In the genomic region with DNA sequence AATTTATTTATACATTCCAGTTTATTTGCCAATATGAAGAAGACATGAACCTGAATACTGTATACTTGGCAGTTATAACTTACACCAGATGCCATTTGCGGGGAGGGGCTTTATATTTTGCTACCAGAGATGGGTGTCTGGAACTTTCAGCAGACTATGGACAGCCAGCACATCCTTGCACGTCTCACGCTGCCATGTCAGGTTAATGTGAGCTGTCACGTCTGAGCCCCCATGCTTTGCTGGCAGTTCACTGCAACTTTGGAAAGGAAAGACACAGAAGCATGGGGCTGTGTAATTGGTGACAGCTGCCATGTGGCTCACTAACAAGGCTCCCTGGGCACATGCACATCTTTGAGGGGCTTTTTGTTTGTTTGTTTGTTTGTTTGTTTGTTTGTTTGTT, we compare ENCODE assay signal across 21 mouse cellular contexts.
DNase-seq lines count a peak whose midpoint lies in the region; ATAC-seq and TF ChIP-seq lines count a peak whose summit lies in the region.
"Had no signal": no experiment of that assay in that cellular context is flagged by ENCODE, and none has a peak within 500 bp of the region (broad histone marks: within the 10 kb centered on the region; RNA-seq: fewer than 3 reads in every experiment).

No protein-coding gene starts in this region.

- H3K4me1 ChIP-seq in forebrain, embryonic 14.5 days (ENCODE audit: control insufficient read depth, insufficient read depth, low read length): peaks cover 6% of the 10 kb centered on the region; the same call in 1 of the 2 replicates
- no peaks in the 10 kb centered on the region for H3K4me1 ChIP-seq in forebrain, embryonic 11.5 days (replicated peaks; ENCODE audit: control insufficient read depth, insufficient read depth, low read length)
- no peaks in the 10 kb centered on the region for H3K4me1 ChIP-seq in forebrain, postnatal 0 days (ENCODE audit: insufficient read depth)
- no peaks in the 10 kb centered on the region for H3K4me1 ChIP-seq in midbrain, postnatal 0 days (ENCODE audit: insufficient read depth, low read length)
- peaks cover 9% of the 10 kb centered on the region; the same call in 1 of the 2 replicates for H3K4me1 ChIP-seq in hindbrain, embryonic 13.5 days (replicated peaks)
- H3K4me1 ChIP-seq: heart, embryonic 13.5 days; intestine, embryonic 15.5 days; limb, embryonic 10.5 days; liver, embryonic 12.5 days; neural tube, embryonic 12.5 days had no signal

- H3K27me3 ChIP-seq in forebrain, embryonic 14.5 days (replicated peaks; ENCODE audit: control insufficient read depth, insufficient read depth, low read length): no peaks in the 10 kb centered on the region
- no peaks in the 10 kb centered on the region for H3K27me3 ChIP-seq in forebrain, embryonic 11.5 days (ENCODE audit: control insufficient read depth, insufficient read depth, low read length)
- H3K27me3 ChIP-seq in forebrain, postnatal 0 days (ENCODE audit: insufficient read depth, low read length): no peaks in the 10 kb centered on the region
- no peaks in the 10 kb centered on the region for H3K27me3 ChIP-seq in midbrain, postnatal 0 days (ENCODE audit: insufficient read depth, low read length)
- H3K27me3 ChIP-seq in hindbrain, embryonic 13.5 days: no peaks in the 10 kb centered on the region
- H3K27me3 ChIP-seq: embryonic facial prominence, embryonic 12.5 days; heart, embryonic 13.5 days; intestine, embryonic 15.5 days; liver, embryonic 12.5 days; neural tube, embryonic 12.5 days had no signal

- intact Hi-C loops in heart, postnatal 10 days (cut with DNase I): no loop called here

- H3K4me3 ChIP-seq in forebrain, embryonic 14.5 days (ENCODE audit: low read depth, low read length): no peak overlapping the region
- H3K4me3 ChIP-seq in forebrain, embryonic 11.5 days (ENCODE audit: low read depth, low read length): no peak overlapping the region
- no peak overlapping the region for H3K4me3 ChIP-seq in forebrain, postnatal 0 days (ENCODE audit: low read depth, low read length)
- H3K4me3 ChIP-seq in midbrain, postnatal 0 days (ENCODE audit: low read depth, low read length): no peak overlapping the region
- H3K4me3 ChIP-seq in hindbrain, embryonic 13.5 days: no peak overlapping the region
- H3K4me3 ChIP-seq: embryonic facial prominence, embryonic 12.5 days; gastrocnemius, adult 2 months; heart, embryonic 13.5 days; intestine, embryonic 15.5 days; limb, embryonic 10.5 days; liver, embryonic 12.5 days; neural tube, embryonic 12.5 days had no signal

- peak; percentile 91 for ATAC-seq in forebrain, embryonic 14.5 days
- no peak for ATAC-seq in forebrain, embryonic 11.5 days (replicated peaks; ENCODE audit: low FRiP score)
- peak; percentile 85 for ATAC-seq in forebrain, postnatal 0 days
- ATAC-seq in midbrain, postnatal 0 days (ENCODE audit: low FRiP score): no peak
- ATAC-seq in hindbrain, embryonic 13.5 days (ENCODE audit: low FRiP score): no peak
- ATAC-seq: intestine, embryonic 15.5 days; liver, embryonic 12.5 days had no signal

- no peak overlapping the region for H3K4me2 ChIP-seq in forebrain, embryonic 14.5 days (ENCODE audit: low read length)
- H3K4me2 ChIP-seq in forebrain, embryonic 11.5 days (ENCODE audit: low read depth, low read length, severe bottlenecking): no peak overlapping the region
- H3K4me2 ChIP-seq in forebrain, postnatal 0 days (ENCODE audit: low read depth): no peak overlapping the region
- H3K4me2 ChIP-seq in midbrain, postnatal 0 days (ENCODE audit: low read depth, low read length, poor library complexity, severe bottlenecking): no peak overlapping the region
- no peak overlapping the region for H3K4me2 ChIP-seq in hindbrain, embryonic 13.5 days
- H3K4me2 ChIP-seq: embryonic facial prominence, embryonic 12.5 days; heart, embryonic 13.5 days; intestine, embryonic 15.5 days; liver, embryonic 12.5 days; lung, embryonic 14.5 days; neural tube, embryonic 12.5 days had no signal

- H3K27ac ChIP-seq in forebrain, embryonic 14.5 days (ENCODE audit: low read depth, low read length): no peak overlapping the region
- H3K27ac ChIP-seq in forebrain, embryonic 11.5 days (ENCODE audit: low read depth, low read length): no peak overlapping the region
- no peak overlapping the region for H3K27ac ChIP-seq in forebrain, postnatal 0 days (ENCODE audit: low read depth, low read length)
- no peak overlapping the region for H3K27ac ChIP-seq in midbrain, postnatal 0 days (ENCODE audit: low read depth, low read length)
- H3K27ac ChIP-seq in hindbrain, embryonic 13.5 days: no peak overlapping the region
- H3K27ac ChIP-seq: embryonic facial prominence, embryonic 12.5 days; gastrocnemius, adult 2 months; heart, embryonic 13.5 days; intestine, embryonic 15.5 days; limb, embryonic 10.5 days; liver, embryonic 12.5 days; neural tube, embryonic 12.5 days had no signal

- peak; percentile 93 for DNase-seq in forebrain, embryonic 14.5 days (ENCODE audit: low spot score)
- no peak for DNase-seq in forebrain, embryonic 11.5 days (ENCODE audit: low spot score)
- peak; percentile 60 for DNase-seq in brain, embryonic 18.5 days (ENCODE audit: low read depth, low spot score)
- DNase-seq in forebrain, postnatal 0 days: peak; percentile 71
- peak; percentile 76 for DNase-seq in midbrain, postnatal 0 days (ENCODE audit: low spot score)
- DNase-seq in heart, postnatal 10 days: no peak
- DNase-seq: adrenal gland, postnatal 14 days; B cell, adult 2 months; cerebellum, postnatal 25 days; gastrocnemius, adult 2 months; layer of hippocampus, postnatal 36 days; lung, embryonic 14.5 days; lung, postnatal 4 days; thymus, postnatal 4 days had no signal

- no peaks in the 10 kb centered on the region for H3K9me3 ChIP-seq in forebrain, embryonic 14.5 days (replicated peaks; ENCODE audit: control insufficient read depth, low read length)
- no peaks in the 10 kb centered on the region for H3K9me3 ChIP-seq in forebrain, embryonic 11.5 days (ENCODE audit: control insufficient read depth, low read length)
- H3K9me3 ChIP-seq in forebrain, postnatal 0 days (ENCODE audit: low read length): no peaks in the 10 kb centered on the region
- H3K9me3 ChIP-seq in midbrain, postnatal 0 days (ENCODE audit: low read length): no peaks in the 10 kb centered on the region
- no peaks in the 10 kb centered on the region for H3K9me3 ChIP-seq in hindbrain, embryonic 13.5 days
- H3K9me3 ChIP-seq: embryonic facial prominence, embryonic 12.5 days; heart, embryonic 13.5 days; intestine, embryonic 15.5 days; limb, embryonic 10.5 days; liver, embryonic 12.5 days; neural tube, embryonic 12.5 days had no signal

- no peak overlapping the region for H3K9ac ChIP-seq in forebrain, embryonic 14.5 days (ENCODE audit: low read length)
- H3K9ac ChIP-seq in forebrain, embryonic 11.5 days (ENCODE audit: low read length): no peak overlapping the region
- H3K9ac ChIP-seq in forebrain, postnatal 0 days: no peak overlapping the region
- H3K9ac ChIP-seq in midbrain, postnatal 0 days (replicated peaks; ENCODE audit: low read length, poor library complexity, severe bottlenecking): no peak overlapping the region
- no peak overlapping the region for H3K9ac ChIP-seq in hindbrain, embryonic 13.5 days
- H3K9ac ChIP-seq: embryonic facial prominence, embryonic 12.5 days; heart, embryonic 13.5 days; intestine, embryonic 15.5 days; liver, embryonic 12.5 days; lung, embryonic 14.5 days; neural tube, embryonic 12.5 days had no signal

- H3K36me3 ChIP-seq in forebrain, embryonic 14.5 days (ENCODE audit: control insufficient read depth, insufficient read depth, low read length): no peaks in the 10 kb centered on the region
- H3K36me3 ChIP-seq in forebrain, embryonic 11.5 days (ENCODE audit: control insufficient read depth, insufficient read depth, low read length): no peaks in the 10 kb centered on the region
- H3K36me3 ChIP-seq in forebrain, postnatal 0 days (ENCODE audit: insufficient read depth): no peaks in the 10 kb centered on the region
- peaks cover 6% of the 10 kb centered on the region; the same call in 1 of the 2 replicates for H3K36me3 ChIP-seq in midbrain, postnatal 0 days (ENCODE audit: insufficient read depth, low read length)
- no peaks in the 10 kb centered on the region for H3K36me3 ChIP-seq in hindbrain, embryonic 13.5 days
- H3K36me3 ChIP-seq: embryonic facial prominence, embryonic 12.5 days; heart, embryonic 13.5 days; intestine, embryonic 15.5 days; limb, embryonic 10.5 days; liver, embryonic 12.5 days; neural tube, embryonic 12.5 days had no signal

- WGBS in forebrain, embryonic 14.5 days: 58% methylated on average over 4 of the region's 4 CpGs
- WGBS in forebrain, embryonic 11.5 days: 80% methylated on average over 4 of the region's 4 CpGs
- 38% methylated on average over 4 of the region's 4 CpGs for WGBS in forebrain, postnatal 0 days
- WGBS in midbrain, postnatal 0 days: 30% methylated on average over 4 of the region's 4 CpGs
- WGBS in hindbrain, embryonic 13.5 days: 45% methylated on average over 4 of the region's 4 CpGs

- TF ChIP-seq CTCF in forebrain, postnatal 0 days (IDR thresholded peaks at IDR 0.05; ENCODE audit: low read depth): no peak
- TF ChIP-seq CTCF in midbrain, postnatal 0 days (IDR thresholded peaks at IDR 0.05): no peak

Comparison
In these comparisons a context has a peak if more than half of its experiments do, and no peak if none do; other contexts are left out.
1. ATAC-seq: peak in forebrain, embryonic 14.5 days (single experiment) and forebrain, postnatal 0 days (single experiment); none in forebrain, embryonic 11.5 days (single experiment), midbrain, postnatal 0 days (single experiment) and hindbrain, embryonic 13.5 days (single experiment).
2. DNase-seq: peak in forebrain, embryonic 14.5 days (single experiment), brain, embryonic 18.5 days (single experiment), forebrain, postnatal 0 days (single experiment) and midbrain, postnatal 0 days (single experiment); none in forebrain, embryonic 11.5 days (single experiment) and heart, postnatal 10 days (0 of 2).